Mouse (Mus musculus) MEL (cell line): ENCODE results near the gene Zfp583.

ENCODE experiments used
- CTCF ChIP-seq, 3 experiments: IDR thresholded peaks in 2 of 3; conservative IDR thresholded peaks in 1 of 3; 2 replicates each; pipeline ENCODE4 v1.5.1; 2011 to 2012; ENCODE audit warnings: low read length in 3 of 3, low read depth in 2 of 3, mild to moderate bottlenecking in 2 of 3, improper control_type of control experiment in 1 of 3, inconsistent platforms in 1 of 3, mixed read lengths in 1 of 3, moderate library complexity in 1 of 3; ENCODE audit not compliant: control insufficient read depth in 1 of 3, insufficient read depth in 1 of 3, poor library complexity in 1 of 3, severe bottlenecking in 1 of 3
- ELF1 ChIP-seq: IDR thresholded peaks from 2 replicates; pipeline ENCODE4 v1.6.1; 2014; ENCODE audit warnings: low read depth, mild to moderate bottlenecking, inconsistent platforms, low read length, improper control_type of control experiment, moderate library complexity
- GATA1 ChIP-seq: IDR thresholded peaks from 2 replicates; pipeline ENCODE4 v1.6.1; 2011; ENCODE audit warnings: low read depth, low read length, improper control_type of control experiment
- RCOR1 ChIP-seq: IDR thresholded peaks from 2 replicates; pipeline ENCODE4 v1.6.1; 2012; ENCODE audit warnings: low read depth, mild to moderate bottlenecking, inconsistent platforms, low read length, improper control_type of control experiment
- SIN3A ChIP-seq: IDR thresholded peaks from 2 replicates; pipeline ENCODE4 v1.6.1; 2012; ENCODE audit warnings: low read length, improper control_type of control experiment, inconsistent platforms
- TAL1 ChIP-seq: IDR thresholded peaks from 2 replicates; pipeline ENCODE4 v1.6.1; 2012; ENCODE audit warnings: mild to moderate bottlenecking, inconsistent platforms, low read length, moderate library complexity, mixed read lengths

DNA sequence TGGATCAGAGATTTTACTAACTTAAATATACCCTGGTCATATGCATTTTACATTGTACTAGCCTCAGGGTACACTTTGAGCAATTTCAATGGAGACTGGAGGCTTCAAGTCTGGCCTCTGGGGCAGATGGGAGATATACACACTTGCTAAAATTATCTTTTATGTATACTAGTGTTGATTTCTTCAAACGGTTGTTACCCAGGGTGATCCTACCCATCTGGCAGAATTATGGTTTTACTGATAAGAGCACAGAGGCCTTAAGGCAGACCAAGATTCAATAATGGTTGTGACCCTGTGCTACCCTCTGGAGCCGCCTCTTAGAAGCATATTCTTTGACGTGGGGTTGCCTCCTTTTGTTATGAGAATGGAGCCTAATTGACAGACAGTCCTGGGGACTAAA, 53.2 kb downstream of the Zfp583 start:
- TF ChIP-seq RCOR1, result peak; percentile 55; the same call in 1 of the 2 replicates
- TF ChIP-seq GATA1, result peak; percentile 69
- TF ChIP-seq TAL1, result 0 out of 2 replicates have a peak, but pooled peaks have one; percentile 8
- no peak for TF ChIP-seq CTCF (IDR thresholded peaks at IDR 0.05 in 2 of 3, conservative IDR thresholded peaks at IDR 0.05 in 1 of 3; ENCODE audit: control insufficient read depth in 1 of 3, insufficient read depth in 1 of 3, low read depth in 2 of 3, low read length in 3 of 3, poor library complexity in 1 of 3, severe bottlenecking in 1 of 3)
- TF ChIP-seq ELF1, result no peak
- TF ChIP-seq SIN3A, result no peak; the same call in 1 of the 2 replicates
